ENCODE assay signal across 11 mouse cellular contexts in the genomic region with DNA sequence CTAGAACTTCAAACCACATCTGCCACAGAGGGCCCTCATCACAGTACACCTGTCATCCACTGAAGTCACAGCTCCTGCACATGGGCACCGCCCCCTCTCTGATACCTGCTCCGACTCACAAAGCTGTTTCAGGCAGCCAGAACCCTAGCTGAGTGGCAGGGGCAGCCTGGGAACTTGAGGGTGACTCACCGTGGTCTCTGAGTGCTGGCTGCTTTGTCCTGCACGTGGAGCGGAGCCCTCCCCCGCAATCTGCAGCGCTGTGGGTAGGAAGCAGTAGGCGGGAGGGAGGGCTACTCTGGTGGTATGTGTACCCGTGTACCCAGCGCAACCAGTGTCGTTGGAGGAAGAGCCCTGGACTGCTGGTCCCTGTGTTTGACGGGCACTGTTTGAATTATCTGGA.
A peak's percentile ranks its signal among the peaks of the same experiment; 100 is the strongest.
DNase-seq lines count a peak whose midpoint lies in the region; ATAC-seq lines count a peak whose summit lies in the region.
"Had no signal": no experiment of that assay in that cellular context is flagged by ENCODE, and none has a peak within 500 bp of the region (broad histone marks: within the 10 kb centered on the region; RNA-seq: fewer than 3 reads in every experiment).

No protein-coding gene starts in this region.

- H3K4me2 ChIP-seq in forebrain, embryonic 12.5 days: no peak overlapping the region
- no peak overlapping the region for H3K4me2 ChIP-seq in forebrain, embryonic 11.5 days (ENCODE audit: low read depth, low read length, severe bottlenecking)
- no peak overlapping the region for H3K4me2 ChIP-seq in lung, embryonic 16.5 days (ENCODE audit: low read depth, low read length)

- no peak overlapping the region for H3K27ac ChIP-seq in forebrain, embryonic 12.5 days
- H3K27ac ChIP-seq in forebrain, embryonic 11.5 days (ENCODE audit: low read depth, low read length): no peak overlapping the region
- no peak overlapping the region for H3K27ac ChIP-seq in lung, embryonic 16.5 days (ENCODE audit: low read length)

- peaks cover 7% of the 10 kb centered on the region; the same call in 1 of the 2 replicates for H3K27me3 ChIP-seq in forebrain, embryonic 12.5 days
- no peaks in the 10 kb centered on the region for H3K27me3 ChIP-seq in forebrain, embryonic 11.5 days (ENCODE audit: control insufficient read depth, insufficient read depth, low read length)
- H3K27me3 ChIP-seq in lung, embryonic 16.5 days (ENCODE audit: control insufficient read depth, insufficient read depth, low read depth, low read length): no peaks in the 10 kb centered on the region

- no peak overlapping the region for H3K4me3 ChIP-seq in forebrain, embryonic 12.5 days (replicated peaks)
- no peak overlapping the region for H3K4me3 ChIP-seq in forebrain, embryonic 11.5 days (ENCODE audit: low read depth, low read length)
- H3K4me3 ChIP-seq in lung, embryonic 16.5 days (ENCODE audit: low read length): no peak overlapping the region

- H3K36me3 ChIP-seq in forebrain, embryonic 12.5 days (replicated peaks): no peaks in the 10 kb centered on the region
- no peaks in the 10 kb centered on the region for H3K36me3 ChIP-seq in forebrain, embryonic 11.5 days (ENCODE audit: control insufficient read depth, insufficient read depth, low read length)
- H3K36me3 ChIP-seq in lung, embryonic 16.5 days (ENCODE audit: control insufficient read depth, insufficient read depth, low read length): no peaks in the 10 kb centered on the region

- 62% methylated on average over 12 of the region's 12 CpGs for WGBS in forebrain, embryonic 12.5 days
- 66% methylated on average over 12 of the region's 12 CpGs for WGBS in forebrain, embryonic 11.5 days
- WGBS in lung, embryonic 16.5 days: 36% methylated on average over 12 of the region's 12 CpGs

- no peak for DNase-seq in forebrain, embryonic 11.5 days (ENCODE audit: low spot score)
- no peak for DNase-seq in lung, postnatal 14 days
- DNase-seq in CD4-positive helper T cell, adult 2 months (ENCODE audit: low read depth, low spot score): peak; percentile 35
- DNase-seq in induced T-regulatory cell, adult 2 months (ENCODE audit: low read depth): peak; percentile 7
- DNase-seq: heart, postnatal 14 days; kidney, postnatal 25 days; layer of hippocampus, postnatal 36 days; liver had no signal

- no peak overlapping the region for H3K9ac ChIP-seq in forebrain, embryonic 12.5 days
- H3K9ac ChIP-seq in forebrain, embryonic 11.5 days (ENCODE audit: low read length): no peak overlapping the region
- H3K9ac ChIP-seq in lung, embryonic 16.5 days (ENCODE audit: low read length): no peak overlapping the region

- 0 out of 2 replicates have a peak, but pooled peaks have one; percentile 39 for ATAC-seq in forebrain, embryonic 12.5 days (ENCODE audit: low FRiP score)
- ATAC-seq in forebrain, embryonic 11.5 days (replicated peaks; ENCODE audit: low FRiP score): no peak
- ATAC-seq in lung, embryonic 16.5 days (ENCODE audit: low read depth): peak; percentile 43
- ATAC-seq in erythroid progenitor cell, adult 5-6 weeks (replicated peaks; ENCODE audit: low FRiP score, poor library complexity, severe bottlenecking): no peak

- no peaks in the 10 kb centered on the region for H3K9me3 ChIP-seq in forebrain, embryonic 12.5 days
- H3K9me3 ChIP-seq in forebrain, embryonic 11.5 days (ENCODE audit: control insufficient read depth, low read length): no peaks in the 10 kb centered on the region
- H3K9me3 ChIP-seq in lung, embryonic 16.5 days (ENCODE audit: control insufficient read depth, low read length): no peaks in the 10 kb centered on the region

- H3K4me1 ChIP-seq in forebrain, embryonic 12.5 days: peaks cover 3% of the 10 kb centered on the region
- no peaks in the 10 kb centered on the region for H3K4me1 ChIP-seq in forebrain, embryonic 11.5 days (replicated peaks; ENCODE audit: control insufficient read depth, insufficient read depth, low read length)
- H3K4me1 ChIP-seq in lung, embryonic 16.5 days (replicated peaks; ENCODE audit: control insufficient read depth, insufficient read depth, low read length): 0 out of 2 replicates have a peak, but pooled peaks cover 3% of the 10 kb centered on the region

Comparison
In these comparisons a context has a peak if more than half of its experiments do, and no peak if none do; other contexts are left out.
1. ATAC-seq: peak in forebrain, embryonic 12.5 days (single experiment) and lung, embryonic 16.5 days (single experiment); none in forebrain, embryonic 11.5 days (single experiment) and erythroid progenitor cell, adult 5-6 weeks (single experiment).
2. DNase-seq: peak in CD4-positive helper T cell, adult 2 months (single experiment) and induced T-regulatory cell, adult 2 months (single experiment); none in forebrain, embryonic 11.5 days (single experiment) and lung, postnatal 14 days (single experiment).